ENCODE assay signal across 8 mouse cellular contexts in genomic region chr9:79719451-79719850, GRCm38 (mm10). TPM values are rescaled to one million over a fixed set of nuclear protein-coding genes. Genes with fewer than 3 reads are reported as not detected.
DNase-seq lines count a peak whose midpoint lies in the region; ATAC-seq and TF ChIP-seq lines count a peak whose summit lies in the region.

No protein-coding gene starts in this region.

- no peaks in the 10 kb centered on the region for H3K36me3 ChIP-seq in forebrain, embryonic 12.5 days (replicated peaks)
- no peaks in the 10 kb centered on the region for H3K36me3 ChIP-seq in hindbrain, embryonic 10.5 days
- no peaks in the 10 kb centered on the region for H3K36me3 ChIP-seq in liver, embryonic 16.5 days (ENCODE audit: control insufficient read depth, insufficient read depth)

- H3K4me3 ChIP-seq in forebrain, embryonic 12.5 days (replicated peaks), result peak overlapping the region; percentile 50
- H3K4me3 ChIP-seq in hindbrain, embryonic 10.5 days, result peak overlapping the region; percentile 59
- peak overlapping the region; percentile 24; the same call in 1 of the 2 replicates for H3K4me3 ChIP-seq in liver, embryonic 16.5 days (ENCODE audit: low read depth, low read length)
- H3K4me3 ChIP-seq in olfactory bulb, adult 2 months (ENCODE audit: insufficient read depth, low read depth, low read length), result peak overlapping the region; percentile 54; the same call in 1 of the 2 replicates

- DNase-seq in lung, adult 18-20 months, result peak; percentile 5 to 46
- no peak for DNase-seq in lung, postnatal 25 days (ENCODE audit: low spot score)
- peak; percentile 56 for DNase-seq in hindbrain, embryonic 10.5 days (ENCODE audit: low spot score)
- DNase-seq in layer of hippocampus, postnatal 14 days (ENCODE audit: low spot score in 2 of 2), result no peak

- no peak overlapping the region for H3K27ac ChIP-seq in forebrain, embryonic 12.5 days
- peak overlapping the region; percentile 60 for H3K27ac ChIP-seq in hindbrain, embryonic 10.5 days
- H3K27ac ChIP-seq in liver, embryonic 16.5 days (ENCODE audit: low read length), result no peak overlapping the region
- no peak overlapping the region for H3K27ac ChIP-seq in olfactory bulb, adult 2 months (ENCODE audit: insufficient read depth, low read depth, low read length)

- H3K4me1 ChIP-seq in forebrain, embryonic 12.5 days, result peaks cover 50% of the 10 kb centered on the region
- peaks cover 43% of the 10 kb centered on the region for H3K4me1 ChIP-seq in hindbrain, embryonic 10.5 days (replicated peaks)
- H3K4me1 ChIP-seq in liver, embryonic 16.5 days (ENCODE audit: control insufficient read depth, low read depth, low read length), result no peaks in the 10 kb centered on the region
- H3K4me1 ChIP-seq in olfactory bulb, adult 2 months (ENCODE audit: control insufficient read depth, insufficient read depth, low read length), result peaks cover 24% of the 10 kb centered on the region

- peak overlapping the region; percentile 53; the same call in 1 of the 2 replicates for H3K9ac ChIP-seq in forebrain, embryonic 12.5 days
- no peak overlapping the region for H3K9ac ChIP-seq in liver, embryonic 16.5 days (ENCODE audit: low read depth, low read length)

- ATAC-seq in forebrain, embryonic 12.5 days (ENCODE audit: low FRiP score), result no peak
- no peak for ATAC-seq in liver, embryonic 16.5 days (ENCODE audit: low read depth)
- ATAC-seq in megakaryocyte progenitor cell, adult 5-6 weeks (replicated peaks; ENCODE audit: poor library complexity), result no peak

- no peak for TF ChIP-seq POLR2A in olfactory bulb, adult 2 months (IDR thresholded peaks at IDR 0.05; ENCODE audit: insufficient read depth, low read depth, low read length)

- H3K9me3 ChIP-seq in forebrain, embryonic 12.5 days, result no peaks in the 10 kb centered on the region
- peaks cover 4% of the 10 kb centered on the region; the same call in 1 of the 2 replicates for H3K9me3 ChIP-seq in hindbrain, embryonic 10.5 days
- no peaks in the 10 kb centered on the region for H3K9me3 ChIP-seq in liver, embryonic 16.5 days (replicated peaks; ENCODE audit: control insufficient read depth, low read length)

- peaks cover 63% of the 10 kb centered on the region for H3K27me3 ChIP-seq in forebrain, embryonic 12.5 days
- peaks cover 66% of the 10 kb centered on the region for H3K27me3 ChIP-seq in hindbrain, embryonic 10.5 days (ENCODE audit: insufficient read depth, poor library complexity, severe bottlenecking)
- peaks cover 41% of the 10 kb centered on the region for H3K27me3 ChIP-seq in liver, embryonic 16.5 days (ENCODE audit: control insufficient read depth, insufficient read depth, low read depth, low read length)

- WGBS in forebrain, embryonic 12.5 days, result 1% methylated on average over 28 of the region's 28 CpGs
- WGBS in hindbrain, embryonic 10.5 days, result under 1% methylated on average over 28 of the region's 28 CpGs
- under 1% methylated on average over 28 of the region's 28 CpGs for WGBS in liver, embryonic 16.5 days (ENCODE audit: insufficient replicate concordance)
- WGBS in olfactory bulb, adult 2 months, result 4% methylated on average over 28 of the region's 28 CpGs

- H3K4me2 ChIP-seq in forebrain, embryonic 12.5 days, result peak overlapping the region; percentile 87
- H3K4me2 ChIP-seq in liver, embryonic 16.5 days (ENCODE audit: low read depth, low read length), result peak overlapping the region; percentile 59

- TF ChIP-seq CTCF in olfactory bulb, adult 2 months (IDR thresholded peaks at IDR 0.05; ENCODE audit: insufficient read depth, low read depth, low read length), result no peak

RNA-seq across cellular contexts. Expression of gene Col12a1, which starts 0.8 kb away (rescaled TPM):
- polyA plus RNA-seq in forebrain, embryonic 12.5 days (2016; fragmentation: Nextera tagmentation; extraction: Ambion mirVana), result 13.1 and 19.4 TPM in 2 replicates
- polyA plus RNA-seq in hindbrain, embryonic 10.5 days (2016; fragmentation: Nextera tagmentation; extraction: Ambion mirVana), result 5.8 and 9.0 TPM in 2 replicates
- polyA plus RNA-seq in liver, embryonic 16.5 days (2015; fragmentation: Nextera tagmentation; extraction: Ambion mirVana), result 0.78 and 1.7 TPM in 2 replicates
- not detected in 2 replicates for polyA plus RNA-seq in olfactory bulb, adult 2 months (2012; ENCODE audit: insufficient read depth, insufficient read length, low replicate concordance, missing spikeins)
- not detected in 2 replicates for total RNA-seq in megakaryocyte progenitor cell, adult 5-6 weeks (2015)
- total RNA-seq in megakaryocyte progenitor cell, adult 5-6 weeks (2017), result not detected in 2 replicates
- 1 to 10 TPM; 8.8 to 8.9 TPM for total RNA-seq in layer of hippocampus, postnatal 14 days (2021)

RNA-seq across cellular contexts. Expression of gene Cox7a2, which starts 40.2 kb away (rescaled TPM):
- polyA plus RNA-seq in forebrain, embryonic 12.5 days (2016; fragmentation: Nextera tagmentation; extraction: Ambion mirVana), result 610 and 612 TPM in 2 replicates
- 667 and 753 TPM in 2 replicates for polyA plus RNA-seq in hindbrain, embryonic 10.5 days (2016; fragmentation: Nextera tagmentation; extraction: Ambion mirVana)
- 435 and 470 TPM in 2 replicates for polyA plus RNA-seq in liver, embryonic 16.5 days (2015; fragmentation: Nextera tagmentation; extraction: Ambion mirVana)
- polyA plus RNA-seq in olfactory bulb, adult 2 months (2012; ENCODE audit: insufficient read depth, insufficient read length, low replicate concordance, missing spikeins), result not detected in 2 replicates
- total RNA-seq in megakaryocyte progenitor cell, adult 5-6 weeks (2015), result 482 and 517 TPM in 2 replicates
- total RNA-seq in megakaryocyte progenitor cell, adult 5-6 weeks (2017), result 92.4 and 175 TPM in 2 replicates
- 100 to 1,000 TPM; 382 to 395 TPM for total RNA-seq in layer of hippocampus, postnatal 14 days (2021)

Comparison
In these comparisons a context has a peak if more than half of its experiments do, and no peak if none do; other contexts are left out.
1. DNase-seq: peak in lung, adult 18-20 months (2 of 2) and hindbrain, embryonic 10.5 days (single experiment); none in lung, postnatal 25 days (single experiment) and layer of hippocampus, postnatal 14 days (0 of 2).
2. Peak in every context shown above with its lines, with median percentiles within 50 percentile points of each other: H3K4me3 ChIP-seq.